Mouse (Mus musculus) retina, embryonic 14.5 days (tissue): Measurements from ENCODE around the gene Olfr732.

Source experiments
- DNase-seq: peaks from one replicate; pipeline ENCODE4 v3.0.0-alpha.2; 2015; ENCODE audit warnings: low spot score

The Olfr732 gene

GRCm38 (mm10) chr14:50284106-50284505, at the start of gene Olfr732:
TSS of gene Olfr732 (minus strand) at chr14:50284206.
- DNase-seq: no peak

GRCm38 (mm10) chr14:50326661-50327060, 42.7 kb upstream of the Olfr732 start, which contains the start of gene Olfr734:
TSS of gene Olfr734 (minus strand) at chr14:50326761.
- DNase-seq: no peak

- DNase-seq: no peak
These were observed 17.4 kb upstream of the Olfr732 start, which contains the start of gene Olfr733 for GRCm38 (mm10) chr14:50301422-50301821. TSS of gene Olfr733 (minus strand) at chr14:50301522.

GRCm38 (mm10) chr14:50241766-50242165, 42.2 kb downstream of the Olfr732 start, which contains the start of gene Olfr731:
TSS of gene Olfr731 (minus strand) at chr14:50241866.
- DNase-seq: no peak
